Mouse (Mus musculus) ES-CJ7 (cell line): ENCODE measurements at regions not wholly inside any gene's neighbourhood (a gene's known extent, or its start where the extent isn't known, plus 50 kb on each side); places are given as distances from the start of the nearest gene placed in this dataset.
"Not testable (repeated sequence)": the region's sequence is repeated elsewhere in the genome, so short reads cannot be mapped to it uniquely, and the experiment has no call there.

Source experiments
- DNase-seq: peaks from one replicate; pipeline ENCODE4 v3.0.0; 2011; ENCODE audit warnings: low read depth, low spot score

GRCm38 (mm10) chr2:107869304-107869958, 579.0 kb downstream of the Kcna4 start:
- no peak for DNase-seq

- DNase-seq: peak; percentile 9
These were observed 589.2 kb downstream of the Kcna4 start for GRCm38 (mm10) chr2:107879663-107880062.

- peak; percentile 25 for DNase-seq
These were observed 595.8 kb downstream of the Kcna4 start for GRCm38 (mm10) chr2:107886063-107886762.

- DNase-seq: no peak
These were observed 597.8 kb downstream of the Kcna4 start for GRCm38 (mm10) chr2:107888245-107888644.

- no peak for DNase-seq
These were observed 634.7 kb downstream of the Kcna4 start for GRCm38 (mm10) chr2:107925116-107925515.

- no peak for DNase-seq
These were observed 636.2 kb downstream of the Kcna4 start for GRCm38 (mm10) chr2:107926606-107927005.

GRCm38 (mm10) chr2:107935336-107935735, 644.9 kb downstream of the Kcna4 start:
- DNase-seq: no peak

- no peak for DNase-seq
These were observed 645.3 kb downstream of the Kcna4 start for GRCm38 (mm10) chr2:107935775-107936174.

GRCm38 (mm10) chr2:107941374-107941773, 650.9 kb downstream of the Kcna4 start:
- DNase-seq: no peak

- peak; percentile 48 for DNase-seq
These were observed 655.5 kb downstream of the Kcna4 start for GRCm38 (mm10) chr2:107945837-107946451.

- not testable (repeated sequence) for DNase-seq
These were observed 665.2 kb downstream of the Kcna4 start for GRCm38 (mm10) chr2:107955608-107956127.

- not testable (repeated sequence) for DNase-seq
These were observed 673.5 kb downstream of the Kcna4 start for GRCm38 (mm10) chr2:107963921-107964320.

GRCm38 (mm10) chr2:107964841-107965240, 674.4 kb downstream of the Kcna4 start:
- no peak for DNase-seq

GRCm38 (mm10) chr2:107965336-107966306, 675.2 kb downstream of the Kcna4 start:
- no peak for DNase-seq

GRCm38 (mm10) chr2:107968526-107968925, 678.1 kb downstream of the Kcna4 start:
- no peak for DNase-seq

GRCm38 (mm10) chr2:107969526-107969925, 679.1 kb downstream of the Kcna4 start:
- peak; percentile 21 for DNase-seq

GRCm38 (mm10) chr2:107973528-107973927, 683.1 kb downstream of the Kcna4 start:
- DNase-seq: peak; percentile 48

- no peak for DNase-seq
These were observed 704.4 kb downstream of the Kcna4 start for GRCm38 (mm10) chr2:107994831-107995230.

- no peak for DNase-seq
These were observed 721.1 kb downstream of the Kcna4 start for GRCm38 (mm10) chr2:108011534-108011933.

GRCm38 (mm10) chr2:108023206-108023605, 732.8 kb downstream of the Kcna4 start:
- DNase-seq: no peak

- no peak for DNase-seq
These were observed 740.2 kb downstream of the Kcna4 start for GRCm38 (mm10) chr2:108030657-108031056.
